Mouse (Mus musculus) C2C12 (cell line): ENCODE data around the gene Il20rb.
A peak's percentile ranks its signal among the peaks of the same experiment; 100 is the strongest.

Experiments used
- CTCF ChIP-seq: IDR thresholded peaks from one replicate; pipeline ENCODE4 v1.5.1; 2011; ENCODE audit not compliant: control insufficient read depth, insufficient read depth, insufficient read length
- FOSL1 ChIP-seq: IDR thresholded peaks from one replicate; pipeline ENCODE4 v1.8.0; 2011; ENCODE audit warnings: mild to moderate bottlenecking, low read length; ENCODE audit not compliant: poor library complexity, insufficient read depth, severe bottlenecking
- MAX ChIP-seq: IDR thresholded peaks from one replicate; pipeline ENCODE4 v1.6.1; 2011; ENCODE audit warnings: mild to moderate bottlenecking, control low read depth
- MYOD1 ChIP-seq: IDR thresholded peaks from one replicate; pipeline ENCODE4 v1.6.1; 2011; ENCODE audit warnings: low read depth; ENCODE audit not compliant: control insufficient read depth, insufficient read length
- USF1 ChIP-seq: IDR thresholded peaks from one replicate; pipeline ENCODE4 v1.6.1; 2011; ENCODE audit warnings: low read depth, mild to moderate bottlenecking, control low read depth, moderate library complexity

DNA sequence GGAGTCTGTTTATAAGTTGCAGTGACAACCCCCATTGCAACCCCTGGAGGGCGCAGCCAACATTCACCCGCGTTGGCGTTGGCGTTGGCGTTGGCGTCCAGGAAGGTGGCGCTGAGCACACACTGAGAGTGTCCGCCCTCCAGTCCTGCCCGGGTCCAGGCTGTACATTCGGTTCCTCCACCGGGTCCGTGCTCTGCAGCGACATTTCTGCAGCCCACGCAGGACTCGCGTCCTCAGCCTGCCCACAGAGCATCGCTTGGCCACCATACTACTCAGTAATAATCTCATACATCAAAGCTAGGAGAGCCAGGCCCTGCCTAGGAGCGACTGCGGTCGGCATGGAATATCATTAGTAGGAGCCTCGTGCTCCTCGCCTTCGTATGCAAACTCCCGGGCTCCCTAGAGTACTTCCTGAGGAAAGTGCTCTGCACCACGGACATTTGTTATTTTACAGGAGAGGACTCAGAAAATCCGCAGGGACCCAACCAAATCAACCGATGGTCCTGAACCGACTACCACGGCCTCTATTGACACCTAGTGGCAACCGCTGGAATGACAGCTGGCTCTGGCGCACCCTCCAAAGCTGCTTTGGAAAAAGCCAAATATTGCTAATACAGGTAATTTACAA lies 40.4 kb downstream of the Il20rb start:
- TF ChIP-seq CTCF (peak; percentile 32), MYOD1 (no peak), MAX (no peak), FOSL1 (no peak), USF1 (no peak)
